Mouse (Mus musculus) hindbrain, embryonic 11.5 days (tissue): ENCODE data around the gene Mmadhc. TPM values are rescaled to one million over a fixed set of nuclear protein-coding genes. Genes with fewer than 3 reads are reported as not detected.

Experiments used
- ATAC-seq: fragments of 200-750 bp; cut with Nextera tagmentation; 2 replicates; pipeline ENCODE4 v1.8.0; 2017; ENCODE audit warnings: mild to moderate bottlenecking, moderate TSS enrichment, moderate library complexity; ENCODE audit not compliant: low FRiP score
- DNase-seq: peaks from one replicate; pipeline ENCODE4 v3.0.0-alpha.2; 2015; ENCODE audit warnings: low spot score
- H3K27ac ChIP-seq: fragments of 300-500 bp; sonication (generic); 2 replicates; pipeline ENCODE4 v1.5.1; 2014; ENCODE audit warnings: mild to moderate bottlenecking, low read depth, low read length
- H3K27me3 ChIP-seq: fragments of 300-500 bp; sonication (generic); 2 replicates; pipeline ENCODE4 v1.6.1; 2014; ENCODE audit warnings: mild to moderate bottlenecking, low read length, moderate library complexity, mixed read lengths; ENCODE audit not compliant: control insufficient read depth, insufficient read depth
- H3K36me3 ChIP-seq: fragments of 300-500 bp; sonication (generic); 2 replicates; pipeline ENCODE4 v1.6.1; 2014; ENCODE audit warnings: mild to moderate bottlenecking, low read length, moderate library complexity, mixed read lengths; ENCODE audit not compliant: control insufficient read depth, insufficient read depth
- H3K4me1 ChIP-seq: fragments of 300-500 bp; sonication (generic); replicated peaks from 2 replicates; pipeline ENCODE4 v1.6.1; 2014; ENCODE audit warnings: low read length, mixed read lengths; ENCODE audit not compliant: control insufficient read depth, insufficient read depth
- H3K4me2 ChIP-seq: fragments of 300-500 bp; sonication (generic); replicated peaks from 2 replicates; pipeline ENCODE4 v1.6.1; 2014; ENCODE audit warnings: mild to moderate bottlenecking, low read depth, low read length
- H3K4me3 ChIP-seq: fragments of 300-500 bp; sonication (generic); 2 replicates; pipeline ENCODE4 v1.5.1; 2014; ENCODE audit warnings: low read depth, low read length
- H3K9ac ChIP-seq: fragments of 300-500 bp; sonication (generic); 2 replicates; pipeline ENCODE4 v1.6.1; 2014; ENCODE audit warnings: low read depth, low read length
- H3K9me3 ChIP-seq: fragments of 300-500 bp; sonication (generic); 2 replicates; pipeline ENCODE4 v1.6.1; 2016; ENCODE audit warnings: low read length; ENCODE audit not compliant: control insufficient read depth
- WGBS: fragments of 180-500 bp; shearing (Covaris S2); extraction: QIAGEN DNeasy Blood & Tissue Kit; methylation state at CpG from one replicate; pipeline ENCODE4 v1.1.7; 2014; 5-methylcytosine and 5-hydroxymethylcytosine counted together
- polyA plus RNA-seq: library from polyadenylated mRNA; unstranded; fragments of >200 nt; fragmentation: Nextera tagmentation; extraction: Ambion mirVana; gene quantifications from 2 replicates; pipeline ENCODE4 v1.2.1, GENCODE M21; 2014

Mmadhc gene
- polyA plus RNA-seq, 1 experiment from 2014 or later: 179 TPM

DNA sequence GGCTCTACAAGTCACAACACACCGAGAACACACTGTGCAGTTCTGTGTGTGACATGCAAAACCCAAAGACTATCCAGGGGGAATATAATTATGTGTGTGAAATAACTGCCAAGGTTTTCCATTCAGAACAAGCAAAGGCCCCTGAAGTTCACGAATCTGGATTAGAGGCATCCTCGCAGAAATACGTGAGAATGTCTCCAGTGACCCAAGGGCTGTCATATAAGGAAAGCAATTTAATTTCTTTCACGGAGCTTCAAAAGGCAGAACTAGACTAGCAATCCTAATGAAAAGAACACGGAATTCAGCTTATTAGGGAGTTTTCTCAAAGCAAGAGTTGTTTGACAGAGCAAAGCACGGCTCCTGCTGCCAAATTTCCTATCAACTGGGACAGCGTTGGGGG, 63.1 kb downstream of the Mmadhc start:
- Histone ChIP-seq H3K9ac (no peak overlapping the region), H3K36me3 (no peaks in the 10 kb centered on the region), H3K4me1 (no peaks in the 10 kb centered on the region), H3K4me3 (no peak overlapping the region), H3K4me2 (no peak overlapping the region), H3K27ac (no peak overlapping the region), H3K9me3 (no peaks in the 10 kb centered on the region), H3K27me3 (no peaks in the 10 kb centered on the region)
- ATAC-seq (no peak), DNase-seq (no peak)
- WGBS: 82% methylated on average over 8 of the region's 8 CpGs

Other genes starting within 250 kb of the Mmadhc start
- 5.3 and 5.5 TPM in 2 replicates for gene Lypd6, start 230.4 kb downstream of the Mmadhc start, polyA plus RNA-seq